Mouse (Mus musculus) thymus, adult 2 months (tissue): Measurements from ENCODE around the gene Zfp324. TPM values are rescaled to one million over a fixed set of nuclear protein-coding genes. Genes with fewer than 3 reads are reported as not detected.

ENCODE experiments used
- DNase-seq: peaks from one replicate; pipeline ENCODE4 v3.0.0; 2021
- H3K27ac ChIP-seq: fragments of 200-500 bp; 2 replicates; pipeline ENCODE4 v1.5.1; 2012; ENCODE audit warnings: low read length, control low read depth; ENCODE audit not compliant: control insufficient read depth, insufficient read depth
- H3K27me3 ChIP-seq: fragments of 200-500 bp; 2 replicates; pipeline ENCODE4 v1.6.1; 2012; ENCODE audit warnings: mild to moderate bottlenecking, low read length, moderate library complexity, mixed read lengths; ENCODE audit not compliant: control insufficient read depth, insufficient read depth
- H3K36me3 ChIP-seq: fragments of 200-500 bp; 2 replicates; pipeline ENCODE4 v1.6.1; 2012; ENCODE audit warnings: mild to moderate bottlenecking, low read length, moderate library complexity; ENCODE audit not compliant: control insufficient read depth, insufficient read depth
- H3K4me1 ChIP-seq: fragments of 200-500 bp; replicated peaks from 2 replicates; pipeline ENCODE4 v1.6.1; 2012; ENCODE audit warnings: low read length; ENCODE audit not compliant: control insufficient read depth, insufficient read depth
- H3K4me3 ChIP-seq: fragments of 200-500 bp; 2 replicates; pipeline ENCODE4 v1.5.1; 2012; ENCODE audit warnings: mild to moderate bottlenecking, low read length, control low read depth, moderate library complexity; ENCODE audit not compliant: control insufficient read depth, insufficient read depth
- CTCF ChIP-seq: fragments of 200-500 bp; IDR thresholded peaks from 2 replicates; pipeline ENCODE4 v1.5.1; 2012; ENCODE audit warnings: mild to moderate bottlenecking, control low read depth, low read length, moderate library complexity, borderline replicate concordance; ENCODE audit not compliant: control insufficient read depth, poor library complexity, insufficient read depth; ENCODE audit errors: extremely low read depth
- POLR2A ChIP-seq: fragments of 200-500 bp; IDR thresholded peaks from 2 replicates; pipeline ENCODE4 v1.6.1; 2012; ENCODE audit warnings: mild to moderate bottlenecking, low read length, control low read depth, moderate library complexity; ENCODE audit not compliant: control insufficient read depth, poor library complexity, insufficient read depth; ENCODE audit errors: extremely low read depth
- WGBS: fragments of 180-500 bp; shearing (Covaris S2); methylation state at CpG from one replicate; pipeline ENCODE4 v1.1.7; 2018; 5-methylcytosine and 5-hydroxymethylcytosine counted together
- polyA plus RNA-seq: library from polyadenylated mRNA; depleted of rRNA; stranded (reverse); fragments of >200 nt; gene quantifications from 2 replicates; pipeline ENCODE4 v1.2.3, GENCODE M21; 2012

Gene Zfp324
- polyA plus RNA-seq, 1 experiment = 8.7 TPM

DNA sequence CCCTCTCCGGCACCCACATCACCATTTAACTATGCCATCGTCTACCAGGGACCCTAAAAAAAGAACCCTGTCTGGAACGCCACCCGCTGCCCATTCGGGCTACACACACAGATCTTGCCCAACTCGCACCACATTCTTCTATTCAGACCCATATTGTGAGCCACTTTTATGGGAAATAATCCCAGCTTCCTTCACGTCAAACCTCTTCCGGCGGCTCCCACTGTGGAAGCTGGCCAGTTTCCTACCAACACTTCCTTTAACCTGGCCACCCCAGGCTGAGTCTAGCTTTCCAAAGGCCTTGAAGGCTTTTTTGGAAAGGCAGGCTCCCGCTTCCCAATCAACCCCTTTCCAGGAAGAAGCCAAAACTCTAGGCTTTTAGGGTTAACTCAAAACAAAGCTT, 40.9 kb downstream of the Zfp324 start:
- Histone ChIP-seq H3K4me3 (no peak overlapping the region), H3K36me3 (peaks cover 10% of the 10 kb centered on the region), H3K27me3 (no peaks in the 10 kb centered on the region), H3K4me1 (peaks cover 11% of the 10 kb centered on the region), H3K27ac (no peak overlapping the region)
- DNase-seq = no peak
- WGBS = 97% methylated on average over 10 of the region's 10 CpGs
- TF ChIP-seq CTCF (no peak), POLR2A (no peak)

DNA sequence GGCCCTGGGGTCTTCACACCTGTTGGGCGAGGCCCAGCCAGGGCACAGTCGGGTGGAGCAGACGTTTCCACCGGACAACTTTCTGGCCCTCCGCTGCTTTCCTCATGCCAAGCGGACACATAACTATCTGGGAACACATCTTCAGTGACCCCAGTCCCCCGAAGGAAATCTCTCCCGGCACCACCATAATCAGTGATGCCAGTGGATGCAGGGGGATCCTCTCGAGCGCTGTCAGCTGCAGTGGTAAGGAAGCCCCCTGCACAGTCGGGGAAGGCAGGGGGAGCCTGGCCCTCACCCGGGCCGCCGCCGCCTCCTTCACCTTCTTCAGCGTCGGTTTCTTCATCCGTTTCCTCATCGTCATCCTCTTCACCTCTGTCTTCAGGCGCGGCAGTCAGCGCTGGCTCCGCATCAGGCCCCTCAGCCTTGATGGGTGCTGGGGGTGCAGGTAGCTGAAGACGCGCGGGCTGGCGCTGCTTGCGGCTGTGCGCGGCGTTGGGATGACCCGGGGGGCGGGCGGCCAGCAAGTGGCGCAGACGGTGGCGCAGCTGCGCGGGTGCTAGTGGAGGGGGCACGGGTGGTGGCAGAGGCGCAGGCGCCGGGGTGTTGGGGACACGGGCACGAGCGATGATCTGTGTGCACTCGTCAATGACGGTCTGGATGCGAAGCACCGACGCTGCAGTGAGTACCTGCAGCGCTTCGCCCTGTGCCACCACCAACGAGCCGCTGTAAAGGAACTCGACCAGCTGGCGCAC, 41.9 kb downstream of the Zfp324 start:
- 95% methylated on average over 57 of the region's 57 CpGs for WGBS
- peaks cover 10% of the 10 kb centered on the region for H3K36me3 ChIP-seq
- TF ChIP-seq CTCF = no peak
- TF ChIP-seq POLR2A = no peak
- DNase-seq = no peak
- H3K27ac ChIP-seq = no peak overlapping the region
- H3K27me3 ChIP-seq = no peaks in the 10 kb centered on the region
- peaks cover 11% of the 10 kb centered on the region for H3K4me1 ChIP-seq
- H3K4me3 ChIP-seq = no peak overlapping the region

DNA sequence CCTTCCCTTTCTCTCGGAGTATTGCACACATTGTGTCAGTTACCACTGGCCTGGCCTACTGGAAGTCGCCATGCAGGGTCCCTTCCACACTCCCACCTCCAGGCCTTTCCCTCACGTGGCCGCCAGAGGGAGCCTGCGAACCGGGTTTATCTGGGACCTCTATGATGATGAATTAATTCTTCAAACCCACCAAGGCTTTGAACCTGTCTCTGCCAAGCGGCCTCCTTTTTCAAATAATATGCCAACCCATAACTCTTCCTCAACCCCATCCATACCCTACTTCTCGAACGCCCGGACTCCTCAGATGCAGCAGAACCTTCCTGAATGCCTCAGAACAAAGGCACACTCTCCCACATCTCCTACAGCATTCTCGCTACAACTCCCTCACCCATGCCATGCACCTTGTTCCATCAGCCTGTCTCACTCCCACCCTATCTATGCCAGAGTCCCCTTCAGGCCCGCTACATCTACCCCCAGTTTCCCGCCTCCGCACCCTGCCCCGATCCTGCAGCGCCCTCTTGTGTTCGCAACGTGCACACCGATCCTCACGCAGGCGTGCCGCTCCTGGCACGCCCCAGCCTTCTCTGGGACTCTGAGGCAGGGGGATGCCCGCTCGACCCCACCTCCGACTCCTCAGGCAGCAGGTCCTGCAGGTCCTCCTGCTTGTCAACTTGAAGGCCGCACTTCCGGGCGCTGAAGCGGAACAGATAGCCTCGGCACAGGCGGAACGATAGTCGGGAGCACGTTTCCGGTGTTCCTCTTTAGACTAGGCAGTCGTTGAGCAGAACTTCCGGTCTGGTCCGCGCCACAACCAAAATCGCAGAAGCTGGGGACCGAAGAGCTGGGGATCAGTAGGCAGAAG, 43.7 kb downstream of the Zfp324 start:
- H3K27ac ChIP-seq = peak overlapping the region; percentile 73
- TF ChIP-seq POLR2A (peak; percentile 38; the same call in 1 of the 2 replicates), CTCF (peak; percentile 100)
- no peaks in the 10 kb centered on the region for H3K27me3 ChIP-seq
- peak; percentile 89 for DNase-seq
- peak overlapping the region; percentile 81 for H3K4me3 ChIP-seq
- peaks cover 10% of the 10 kb centered on the region for H3K36me3 ChIP-seq
- WGBS = under 1% methylated on average over 42 of the region's 42 CpGs
- peaks cover 11% of the 10 kb centered on the region for H3K4me1 ChIP-seq

DNA sequence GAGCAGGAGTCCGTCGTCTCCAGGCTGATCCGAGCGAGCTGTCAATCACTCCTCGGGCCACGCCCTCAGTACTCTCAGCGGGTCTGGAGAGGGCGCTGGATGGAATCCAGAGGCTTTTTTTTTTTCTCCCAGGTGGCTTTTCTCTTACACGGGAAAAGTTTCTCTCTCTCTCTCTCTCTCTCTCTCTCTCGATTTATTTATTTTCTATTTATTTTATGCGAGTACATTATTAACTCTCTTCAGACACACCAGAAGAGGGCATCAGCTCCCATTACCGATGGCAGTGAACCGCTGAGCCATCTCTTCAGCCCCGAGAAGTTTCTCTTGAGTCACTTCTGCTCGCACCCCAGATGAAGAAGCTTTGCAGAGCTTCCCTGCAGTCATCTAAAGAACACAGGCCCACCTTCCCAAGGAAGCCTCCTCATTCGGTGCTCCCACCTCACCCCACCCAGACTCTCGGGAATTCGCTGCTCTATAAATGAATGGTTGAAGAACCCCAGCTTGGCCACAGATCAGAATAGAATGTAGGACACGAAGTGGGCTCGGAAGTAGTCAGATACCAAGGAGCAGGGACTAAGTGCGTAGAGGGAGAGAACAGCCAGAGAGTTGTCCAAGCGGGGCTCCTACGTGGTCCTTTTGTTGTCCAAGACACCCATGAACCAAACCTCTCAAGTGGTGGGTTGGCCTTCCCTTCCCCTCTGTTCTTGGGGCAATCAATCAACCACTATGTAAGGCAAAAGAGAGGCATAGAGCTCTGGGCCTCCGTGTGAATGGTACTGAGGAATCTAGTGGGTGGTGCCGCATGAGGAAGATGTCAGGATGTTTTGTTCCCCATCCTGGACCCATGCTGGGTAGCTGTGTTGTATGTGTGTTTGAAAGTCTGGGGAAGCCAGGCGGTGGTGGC, 44.6 kb downstream of the Zfp324 start, which contains the start of gene Zbtb45:
TSS of gene Zbtb45 (minus strand) at position 30 of the 904 bp plus-strand sequence.
- 20% methylated on average over 26 of the region's 26 CpGs for WGBS
- DNase-seq = no peak
- Histone ChIP-seq H3K4me3 (peak within 1 kb of the TSS; percentile 81), H3K27me3 (no peaks in the 10 kb centered on the region), H3K27ac (peak within 1 kb of the TSS; percentile 73), H3K36me3 (peaks cover 10% of the 10 kb centered on the region), H3K4me1 (peaks cover 11% of the 10 kb centered on the region)
- no peak for TF ChIP-seq POLR2A
- no peak for TF ChIP-seq CTCF

DNA sequence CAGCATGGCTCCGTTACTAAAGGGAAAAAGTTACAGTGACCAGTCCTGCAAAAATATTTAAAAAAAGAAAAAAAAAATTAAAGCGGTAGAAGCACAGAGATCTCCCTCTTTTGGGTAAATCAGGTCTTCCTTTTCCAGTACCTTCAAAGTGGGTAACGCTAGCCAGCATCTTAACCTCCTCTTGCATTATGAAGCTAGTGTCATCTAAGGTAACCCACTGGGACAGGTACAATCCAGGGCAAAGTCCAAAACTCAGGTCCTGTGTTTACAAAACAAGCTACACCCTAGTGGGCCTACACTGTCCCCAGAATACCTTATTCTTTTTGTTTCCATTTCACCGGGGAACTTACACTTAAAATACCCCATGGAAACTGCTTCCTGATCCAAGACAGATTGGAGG, 48.0 kb downstream of the Zfp324 start:
- WGBS = 91% methylated on average over 4 of the region's 4 CpGs
- H3K4me1 ChIP-seq = peaks cover 10% of the 10 kb centered on the region
- no peak overlapping the region for H3K4me3 ChIP-seq
- H3K27ac ChIP-seq = no peak overlapping the region
- no peak for DNase-seq
- TF ChIP-seq CTCF (no peak), POLR2A (no peak)
- H3K36me3 ChIP-seq = no peaks in the 10 kb centered on the region
- no peaks in the 10 kb centered on the region for H3K27me3 ChIP-seq

DNA sequence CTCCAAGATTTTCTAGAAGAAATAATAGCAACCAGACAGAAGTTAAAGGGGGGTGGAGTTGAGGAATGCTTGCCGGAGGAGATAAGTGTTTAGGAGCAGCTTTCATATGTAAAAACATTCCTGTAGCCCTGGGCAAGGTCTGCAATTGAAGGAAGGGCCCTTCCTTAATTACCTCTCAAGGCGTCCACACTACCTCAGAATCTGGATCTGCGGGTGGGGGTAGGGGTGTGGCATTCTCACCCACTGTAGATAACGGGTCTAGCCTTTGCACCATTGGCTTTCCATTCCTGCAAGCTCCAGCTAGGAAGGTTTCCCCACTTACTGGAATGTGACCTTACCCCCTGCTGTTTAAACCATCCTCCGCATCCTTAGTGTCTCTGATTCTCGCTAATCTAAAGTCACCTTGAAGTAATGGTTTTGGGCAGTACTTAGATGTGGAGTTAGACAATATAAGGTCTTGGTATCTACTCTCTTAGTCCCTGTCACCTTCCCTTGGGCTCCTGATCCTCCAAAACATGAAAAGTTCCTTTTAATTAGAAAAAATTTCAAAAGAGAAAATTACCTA, 48.7 kb downstream of the Zfp324 start:
- TF ChIP-seq CTCF = no peak
- no peak for TF ChIP-seq POLR2A
- DNase-seq = no peak
- H3K4me1 ChIP-seq = peaks cover 7% of the 10 kb centered on the region
- no peaks in the 10 kb centered on the region for H3K36me3 ChIP-seq
- no peaks in the 10 kb centered on the region for H3K27me3 ChIP-seq
- H3K27ac ChIP-seq = no peak overlapping the region
- 95% methylated on average over 6 of the region's 6 CpGs for WGBS
- H3K4me3 ChIP-seq = no peak overlapping the region
